Mouse (Mus musculus) lung, adult 2 months (tissue): ENCODE results near the gene Fam124a.

ENCODE experiments used
- CTCF ChIP-seq: fragments of 200-500 bp; IDR thresholded peaks from 2 replicates; pipeline ENCODE4 v1.5.1; 2011; ENCODE audit warnings: mild to moderate bottlenecking, low read length, control low read depth; ENCODE audit not compliant: insufficient read depth
- POLR2A ChIP-seq: fragments of 200-500 bp; IDR thresholded peaks from 2 replicates; pipeline ENCODE4 v1.6.1; 2011; ENCODE audit warnings: low read depth, mild to moderate bottlenecking, control low read depth, low read length, borderline replicate concordance; ENCODE audit errors: extremely low read depth

GRCm38 (mm10) chr14:62651771-62652170, 96.2 kb downstream of the Fam124a start:
- TF ChIP-seq CTCF: no peak
- no peak for TF ChIP-seq POLR2A
